Mouse (Mus musculus): ENCODE measurements at regions not wholly inside any gene's neighbourhood (a gene's known extent, or its start where the extent isn't known, plus 50 kb on each side); places are given as distances from the start of the nearest gene placed in this dataset.

GRCm38 (mm10) chr11:84721150-84721549 lies 98.2 kb downstream of the Mrm1 start:
- TF ChIP-seq CTCF (IDR thresholded peaks at IDR 0.05; ENCODE audit: insufficient read depth, low read depth, low read length) (no peak), POLR2A (IDR thresholded peaks at IDR 0.05; ENCODE audit: insufficient read depth, low read depth, low read length) (no peak)

Measured in olfactory bulb, adult 2 months (tissue).